Mouse (Mus musculus) left cerebral cortex, adult 9 months (tissue): ENCODE measurements at regions not wholly inside any gene's neighbourhood (a gene's known extent, or its start where the extent isn't known, plus 50 kb on each side); places are given as distances from the start of the nearest gene placed in this dataset.

Experiments
- DNase-seq, 2 experiments: peaks; one replicate each; pipeline ENCODE4 v3.0.0; 2022; ENCODE audit warnings: low spot score in 2 of 2

- DNase-seq, result no peak
These were observed 262.8 kb downstream of the Bcl11a start for GRCm38 (mm10) chr11:24340677-24341076.

GRCm38 (mm10) chr11:24341650-24342049 is 263.8 kb downstream of the Bcl11a start:
- no peak for DNase-seq

- DNase-seq, result no peak
These were observed 264.3 kb downstream of the Bcl11a start for GRCm38 (mm10) chr11:24342176-24342575.

- DNase-seq, result no peak
These were observed 264.9 kb downstream of the Bcl11a start for GRCm38 (mm10) chr11:24342732-24343131.

- no peak for DNase-seq
These were observed 269.4 kb downstream of the Bcl11a start for GRCm38 (mm10) chr11:24347225-24347624.

- DNase-seq, result no peak
These were observed 270.9 kb downstream of the Bcl11a start for GRCm38 (mm10) chr11:24348741-24349140.

- DNase-seq, result no peak
These were observed 272.2 kb downstream of the Bcl11a start for GRCm38 (mm10) chr11:24349967-24350643.

- DNase-seq, result no peak
These were observed 273.0 kb downstream of the Bcl11a start for GRCm38 (mm10) chr11:24350839-24351238.

GRCm38 (mm10) chr11:24352071-24352470 is 274.2 kb downstream of the Bcl11a start:
- no peak for DNase-seq

GRCm38 (mm10) chr11:24353056-24353455 is 275.2 kb downstream of the Bcl11a start:
- peak; percentile 8 to 33 for DNase-seq

- no peak for DNase-seq
These were observed 279.5 kb downstream of the Bcl11a start for GRCm38 (mm10) chr11:24357388-24357787.

GRCm38 (mm10) chr11:24359086-24359485 is 281.2 kb downstream of the Bcl11a start:
- DNase-seq, result no peak

GRCm38 (mm10) chr11:24361998-24362687 is 284.3 kb downstream of the Bcl11a start:
- DNase-seq, result no peak

GRCm38 (mm10) chr11:24362688-24363035 is 284.8 kb downstream of the Bcl11a start:
- DNase-seq, result no peak

GRCm38 (mm10) chr11:24363418-24364364 is 285.8 kb downstream of the Bcl11a start:
- peak in 1 of 2 experiments; percentile 50 for DNase-seq

GRCm38 (mm10) chr11:24370198-24370860 is 292.5 kb downstream of the Bcl11a start:
- no peak for DNase-seq

GRCm38 (mm10) chr11:24370861-24371686 is 293.2 kb downstream of the Bcl11a start:
- no peak for DNase-seq

- DNase-seq, result no peak
These were observed 293.8 kb downstream of the Bcl11a start for GRCm38 (mm10) chr11:24371687-24371950.

- no peak for DNase-seq
These were observed 294.1 kb downstream of the Bcl11a start for GRCm38 (mm10) chr11:24371963-24372362.

GRCm38 (mm10) chr11:24372616-24373015 is 294.8 kb downstream of the Bcl11a start:
- DNase-seq, result no peak

- no peak for DNase-seq
These were observed 295.4 kb downstream of the Bcl11a start for GRCm38 (mm10) chr11:24373301-24373700.
